Mouse (Mus musculus) heart, adult 8-10 months (tissue): ENCODE results near the gene Catsperz. TPM values are rescaled to one million over a fixed set of nuclear protein-coding genes. Genes with fewer than 3 reads are reported as not detected.
"Not testable (repeated sequence)": the region's sequence is repeated elsewhere in the genome, so short reads cannot be mapped to it uniquely, and the experiment has no call there.

Experiments
- DNase-seq: peaks from one replicate; pipeline ENCODE4 v3.0.0; 2022; ENCODE audit warnings: low spot score
- total RNA-seq, 4 experiments: library from RNA; stranded (reverse); gene quantifications; 2 replicates each; pipeline ENCODE4 v1.2.4; 2022

The Catsperz gene
- total RNA-seq, 4 experiments from 2014 or later, result not detected

DNA sequence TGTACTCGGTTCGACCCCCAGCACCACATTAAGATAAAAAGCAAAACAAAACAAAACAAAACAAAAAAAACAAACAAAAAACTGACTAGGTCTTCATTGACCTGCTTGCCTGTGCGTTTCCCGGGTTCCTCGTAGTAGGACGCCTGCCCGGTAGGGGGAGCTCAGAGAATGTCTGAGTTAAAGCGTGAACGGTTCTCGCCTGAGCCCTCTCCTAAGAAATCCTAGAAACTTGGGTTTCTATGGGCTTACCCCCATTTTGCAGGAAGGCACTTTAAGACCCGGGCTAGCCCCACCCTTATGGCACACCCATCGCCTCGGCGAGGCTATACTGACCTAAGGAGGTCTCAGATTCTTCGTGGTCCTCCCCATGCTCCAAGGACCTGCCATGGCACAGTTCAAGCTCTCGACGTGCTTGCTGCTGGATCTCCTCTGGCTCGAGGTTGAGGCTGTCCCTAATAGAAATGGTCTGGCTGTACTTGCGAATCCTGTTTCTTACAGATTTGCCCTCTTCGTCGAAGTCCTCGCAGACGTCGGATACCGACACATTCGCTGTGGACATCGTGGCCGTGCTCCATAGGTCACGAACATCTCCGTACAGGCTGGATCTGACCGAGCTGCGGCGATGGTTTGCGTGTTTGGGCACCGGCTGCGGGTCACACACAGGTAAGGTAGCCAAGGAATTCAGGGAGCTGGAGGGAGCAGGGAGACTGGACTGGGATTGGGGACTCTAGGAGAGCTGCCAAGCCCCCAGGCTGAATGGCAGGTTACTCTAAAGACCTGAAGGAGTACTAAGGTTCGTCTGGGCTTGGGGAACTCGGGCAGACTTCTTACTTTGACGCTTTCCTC, 496 bp downstream of the Catsperz start:
- DNase-seq, result peak; percentile 87

DNA sequence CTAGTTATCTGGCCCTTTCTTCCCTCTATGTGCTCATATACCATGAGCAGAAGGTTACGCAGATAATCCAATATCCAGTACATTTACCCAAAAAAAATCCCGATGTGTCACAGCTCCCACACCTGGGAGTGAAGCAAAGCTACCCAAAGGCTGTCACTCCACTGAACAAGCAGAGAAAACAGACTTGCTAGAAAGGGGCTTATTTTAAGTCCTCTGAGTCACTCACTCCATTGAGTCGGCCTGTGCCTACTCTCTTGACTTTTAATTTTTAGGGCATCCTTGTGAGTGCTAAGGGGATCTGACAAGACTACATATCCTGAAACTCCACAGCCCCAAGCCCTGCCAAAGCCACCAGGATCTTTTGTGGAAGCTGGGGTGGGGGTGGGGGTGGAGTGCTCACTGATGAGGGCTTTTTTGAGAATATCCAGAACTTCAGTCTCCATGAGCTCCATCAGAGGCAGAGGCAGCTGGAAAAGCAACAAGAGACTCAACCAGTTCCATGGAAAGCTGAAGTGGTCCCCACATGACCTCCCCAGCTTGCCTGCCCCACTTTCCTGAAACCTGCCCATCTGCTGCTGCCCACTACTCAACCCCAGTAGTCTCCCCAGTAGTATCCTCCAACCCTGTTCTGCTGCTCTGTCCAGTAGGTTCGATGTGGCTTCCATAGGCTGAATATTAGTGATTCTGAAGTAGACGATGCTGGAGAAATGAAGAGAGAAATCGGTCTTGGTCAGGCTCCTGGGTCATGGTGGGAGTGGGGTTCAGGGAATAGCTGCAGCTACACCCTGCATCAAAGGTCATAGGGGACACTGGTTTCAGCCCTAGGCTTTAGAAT, 2.1 kb downstream of the Catsperz start:
- no peak for DNase-seq

DNA sequence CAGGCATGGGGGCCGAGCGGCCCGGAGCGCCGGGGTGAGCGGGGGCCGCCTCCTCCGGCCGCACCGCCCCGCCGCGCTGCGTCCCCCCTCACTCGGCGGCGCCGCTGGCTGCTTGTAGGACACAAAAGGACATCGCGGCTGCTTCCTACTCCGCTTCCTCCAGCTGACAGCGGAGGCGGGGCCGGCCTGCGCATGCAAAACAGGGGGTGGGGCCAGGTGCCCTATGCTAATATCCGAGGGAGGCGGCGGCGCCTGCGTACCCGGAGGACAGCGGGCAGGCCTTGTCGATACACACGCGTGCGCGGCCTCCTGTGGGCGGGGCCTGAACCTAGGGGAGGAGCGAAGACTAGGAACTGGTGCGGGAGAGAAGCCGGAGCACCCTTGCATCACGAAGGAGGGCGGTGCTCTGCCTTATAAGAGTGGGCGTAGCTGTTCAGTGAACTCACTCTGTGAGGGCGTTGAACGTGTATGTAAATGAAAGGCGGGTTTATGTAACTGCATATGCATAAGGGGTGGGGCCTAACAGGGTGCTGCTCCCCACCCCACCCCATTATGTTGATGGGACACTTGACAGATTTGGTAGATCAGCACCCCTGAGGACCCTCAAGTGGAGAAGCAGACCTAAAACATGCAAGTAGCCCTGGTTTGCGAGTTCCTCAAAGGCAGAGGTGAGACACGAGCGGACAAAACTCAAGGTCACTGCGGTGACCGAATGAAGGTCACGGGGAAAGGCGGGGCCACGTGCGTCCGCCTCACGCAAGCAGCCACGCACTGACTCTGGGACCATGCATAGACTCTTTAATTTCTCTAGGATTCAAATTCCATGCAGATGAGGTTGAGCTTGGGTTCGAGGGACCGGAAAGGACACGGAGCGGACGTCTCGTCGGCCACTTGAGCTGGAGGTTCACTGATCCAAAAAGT, 3.3 kb downstream of the Catsperz start, which contains the start of gene Esrra:
Gene Esrra (minus strand): TSS at position 167 of the 921 bp plus-strand sequence.
- DNase-seq, result peak; percentile 100

DNA sequence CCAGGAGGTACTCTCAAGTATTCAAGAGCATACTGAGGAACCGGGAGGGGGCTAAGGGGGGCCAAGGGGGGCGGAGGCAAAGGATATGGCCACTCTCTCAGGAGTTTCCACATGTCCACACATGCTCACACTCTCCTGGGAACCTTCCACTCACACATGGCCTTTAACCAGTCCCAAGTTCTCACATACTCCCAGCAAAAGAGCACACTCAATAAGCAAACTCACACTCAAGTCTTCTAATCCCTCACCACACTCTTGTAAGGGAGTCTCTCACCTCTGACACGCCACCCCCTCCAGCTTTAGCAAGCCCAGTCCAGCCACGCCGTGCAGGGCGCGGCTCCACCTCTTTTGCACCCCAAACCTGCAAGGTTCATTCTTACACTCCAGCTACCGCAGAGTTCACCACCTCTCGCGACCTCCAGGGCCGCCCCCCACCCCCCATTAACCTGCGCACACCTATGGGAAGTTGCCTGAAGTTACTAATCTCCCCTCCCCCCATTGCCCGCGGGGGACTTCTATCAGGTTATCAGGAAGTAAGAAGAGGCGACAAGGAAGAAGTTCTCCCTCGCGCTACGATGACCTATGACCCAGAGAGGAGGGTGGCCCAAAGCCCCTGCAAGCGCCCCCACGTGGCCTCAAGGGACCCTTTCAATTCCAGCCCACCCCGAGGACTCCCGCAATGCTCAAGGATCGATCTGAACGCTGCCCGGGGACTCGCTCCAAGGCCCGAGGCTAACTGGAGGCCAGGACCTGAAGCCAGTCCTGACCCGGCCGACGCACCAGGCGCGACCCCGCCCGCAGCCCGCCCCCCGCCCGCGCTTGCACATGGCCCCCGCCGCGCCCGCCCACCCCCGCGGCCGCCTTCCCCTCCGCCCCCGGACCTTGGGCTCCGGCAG, 4.2 kb downstream of the Catsperz start:
- peak; percentile 39 for DNase-seq

DNA sequence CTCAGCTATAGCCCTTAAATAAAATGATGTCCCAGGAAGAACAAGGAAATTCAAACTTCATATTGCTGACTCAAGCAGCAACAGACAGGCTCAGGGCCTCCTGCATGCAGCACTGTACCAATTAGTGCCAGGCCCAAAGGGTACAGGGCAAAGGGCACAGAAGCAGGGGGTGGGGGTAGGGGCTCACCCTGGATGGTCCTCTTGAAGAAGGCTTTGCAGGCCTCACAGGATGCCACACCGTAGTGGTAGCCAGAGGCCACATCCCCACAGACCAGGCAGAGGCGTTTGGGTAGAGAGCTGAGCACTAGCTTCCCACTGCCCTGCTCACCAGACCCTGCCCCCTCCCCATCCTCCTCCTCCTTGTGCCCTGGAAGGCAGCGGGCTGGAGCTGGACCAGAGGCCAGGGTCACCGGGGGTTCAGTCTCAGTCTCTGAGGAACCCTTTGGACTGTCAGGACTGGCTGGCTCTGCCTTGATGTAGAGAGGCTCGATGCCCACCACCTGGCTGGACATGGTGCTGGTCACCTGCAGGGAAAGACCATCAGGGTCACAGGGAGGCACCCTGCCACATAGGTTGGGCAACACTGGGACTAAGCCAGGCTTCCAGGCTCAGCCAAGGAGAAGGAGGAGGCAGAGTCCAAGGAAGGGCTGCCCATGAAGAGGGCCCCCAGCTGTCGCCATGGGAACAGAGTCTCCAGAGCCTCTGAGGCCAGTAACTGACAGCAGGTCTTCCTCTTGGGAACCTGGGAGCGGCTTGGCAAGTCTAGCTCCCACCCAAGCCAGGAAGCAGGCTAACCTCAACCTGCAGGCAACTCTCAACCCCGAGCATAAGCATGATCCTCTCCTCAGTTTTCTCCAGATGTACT, 5.1 kb downstream of the Catsperz start:
- no peak for DNase-seq

DNA sequence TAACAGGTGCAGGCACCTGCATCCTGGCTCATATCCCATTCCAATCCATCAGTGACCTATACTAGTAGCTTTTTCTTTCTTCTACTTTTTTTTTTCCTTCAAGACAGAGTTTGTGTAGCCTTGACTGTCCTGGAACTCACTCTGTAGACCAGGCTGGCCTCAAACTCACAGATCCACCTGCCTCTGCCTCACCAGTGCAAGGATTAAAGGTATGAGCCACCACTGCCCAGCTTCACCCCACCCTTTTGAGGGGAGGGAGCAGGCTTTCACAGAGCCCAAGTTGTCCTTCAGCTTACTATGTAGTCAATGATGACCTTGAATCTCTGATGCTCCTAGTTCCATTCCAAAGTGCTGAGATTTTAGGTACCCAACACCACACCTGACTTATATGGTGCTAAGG, 5.7 kb downstream of the Catsperz start:
- DNase-seq, result no peak

DNA sequence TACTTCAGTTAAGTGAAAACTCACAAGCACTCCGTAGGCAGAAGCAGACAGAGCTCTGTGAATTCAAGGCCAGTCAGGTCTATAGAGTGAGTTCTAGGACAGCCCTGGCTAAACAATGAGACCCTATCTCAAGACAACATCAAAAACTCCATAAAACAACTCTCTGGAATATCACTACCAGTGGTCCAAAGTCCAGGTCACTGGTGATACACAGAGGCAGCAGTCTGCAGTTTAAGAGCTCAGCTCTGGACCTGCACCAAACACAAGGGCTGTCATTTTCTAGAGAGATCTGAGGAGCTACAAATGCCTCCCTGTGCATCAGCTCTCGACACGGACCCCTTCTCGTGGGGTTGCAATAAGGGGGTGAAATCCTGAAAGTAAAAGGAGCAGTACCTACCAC, 6.9 kb downstream of the Catsperz start:
- no peak for DNase-seq

DNA sequence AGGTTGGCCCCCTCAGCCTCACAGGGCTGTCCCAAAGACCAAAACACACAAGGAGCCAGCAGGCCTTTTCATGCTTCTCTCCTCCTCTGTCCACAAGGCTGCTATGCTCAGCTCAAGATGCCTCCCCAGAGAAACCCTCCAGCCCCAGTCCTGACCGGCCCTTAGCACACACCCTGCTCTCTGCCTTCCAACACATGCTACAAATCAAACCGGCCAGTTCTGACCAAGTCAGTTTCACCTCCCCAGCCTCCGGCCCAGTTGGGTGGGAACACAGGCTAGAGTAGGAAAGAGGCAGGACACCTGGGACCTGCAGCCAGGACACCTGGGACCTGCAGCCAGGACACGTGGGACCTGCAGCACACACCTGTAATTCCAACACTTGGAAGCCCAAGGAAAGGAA, 8.7 kb downstream of the Catsperz start:
- DNase-seq, result no peak

DNA sequence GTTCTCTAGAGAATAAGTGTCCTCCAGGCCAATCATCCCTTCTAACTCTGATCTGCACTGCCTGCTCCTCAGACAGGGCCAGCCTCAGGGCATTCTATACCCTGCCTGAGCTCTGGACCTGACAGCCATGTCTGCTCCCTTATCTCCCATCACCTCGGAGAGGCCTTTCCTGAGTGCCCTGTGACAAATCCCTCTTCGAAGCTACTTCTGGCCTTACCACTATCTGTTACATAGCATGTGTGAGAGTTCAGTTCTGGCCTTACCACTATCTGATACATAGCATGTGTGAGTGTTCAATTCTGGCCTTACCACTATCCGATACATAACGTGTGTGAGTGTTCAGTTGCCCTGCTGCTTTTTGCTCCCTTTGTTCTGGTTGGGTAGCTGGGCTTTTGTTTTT, 9.9 kb downstream of the Catsperz start:
- no peak for DNase-seq

DNA sequence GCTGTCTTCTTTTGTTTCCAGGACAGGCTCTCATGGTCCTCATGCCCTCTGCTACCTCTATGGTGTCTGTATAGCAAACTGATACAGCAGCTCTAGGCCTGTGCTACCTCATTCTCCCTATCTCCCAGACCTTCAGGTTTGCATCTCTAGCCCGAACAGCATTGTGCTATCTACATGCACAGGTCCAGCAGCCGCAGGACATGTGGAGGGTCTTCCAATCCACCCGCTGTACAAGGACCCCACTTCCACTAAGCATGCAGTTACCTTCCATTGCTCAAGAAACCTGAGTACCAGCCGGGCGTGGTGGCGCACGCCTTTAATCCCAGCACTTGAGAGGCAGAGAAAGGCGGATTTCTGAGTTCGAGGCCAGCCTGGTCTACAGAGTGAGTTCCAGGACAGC, 10.6 kb downstream of the Catsperz start:
- no peak for DNase-seq

DNA sequence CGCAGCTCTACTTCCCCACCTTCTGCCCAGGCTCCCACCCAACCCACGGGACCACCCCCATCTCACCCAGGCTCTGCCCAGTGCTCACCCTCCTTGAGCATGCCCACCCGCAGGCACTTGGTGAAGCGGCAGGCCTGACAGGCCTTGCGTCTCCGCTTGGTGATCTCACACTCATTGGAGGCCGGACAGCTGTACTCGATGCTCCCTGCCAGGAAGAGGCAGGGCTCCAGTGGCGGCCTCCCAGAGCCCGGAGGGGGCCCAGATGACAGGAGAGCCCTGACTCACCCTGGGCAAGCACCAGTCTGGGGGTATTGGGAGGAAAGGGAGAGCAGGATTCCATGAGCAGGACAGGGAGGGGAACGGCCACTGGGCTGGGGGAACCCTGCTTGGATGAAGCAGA, 11.2 kb downstream of the Catsperz start:
- DNase-seq, result no peak

DNA sequence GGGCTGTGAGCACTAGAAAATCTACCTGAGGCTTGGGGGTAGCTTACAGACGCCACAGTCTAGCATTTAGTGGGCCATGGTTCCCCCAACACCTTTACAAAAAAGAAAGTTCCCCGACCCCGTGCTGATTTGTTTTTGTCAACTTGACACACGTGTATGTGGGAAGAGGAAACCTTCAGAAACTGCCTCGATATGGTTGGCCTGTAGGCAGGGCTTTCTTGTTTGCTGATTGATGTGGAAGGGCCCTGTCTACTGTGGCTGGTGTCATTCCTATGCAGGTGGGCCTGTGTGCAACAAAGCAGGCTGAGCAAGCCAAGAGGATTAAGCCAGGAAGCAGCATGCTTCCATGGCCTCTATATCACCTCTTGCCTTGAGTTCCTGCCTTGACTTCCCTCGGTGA, 12.1 kb downstream of the Catsperz start:
- no peak for DNase-seq

DNA sequence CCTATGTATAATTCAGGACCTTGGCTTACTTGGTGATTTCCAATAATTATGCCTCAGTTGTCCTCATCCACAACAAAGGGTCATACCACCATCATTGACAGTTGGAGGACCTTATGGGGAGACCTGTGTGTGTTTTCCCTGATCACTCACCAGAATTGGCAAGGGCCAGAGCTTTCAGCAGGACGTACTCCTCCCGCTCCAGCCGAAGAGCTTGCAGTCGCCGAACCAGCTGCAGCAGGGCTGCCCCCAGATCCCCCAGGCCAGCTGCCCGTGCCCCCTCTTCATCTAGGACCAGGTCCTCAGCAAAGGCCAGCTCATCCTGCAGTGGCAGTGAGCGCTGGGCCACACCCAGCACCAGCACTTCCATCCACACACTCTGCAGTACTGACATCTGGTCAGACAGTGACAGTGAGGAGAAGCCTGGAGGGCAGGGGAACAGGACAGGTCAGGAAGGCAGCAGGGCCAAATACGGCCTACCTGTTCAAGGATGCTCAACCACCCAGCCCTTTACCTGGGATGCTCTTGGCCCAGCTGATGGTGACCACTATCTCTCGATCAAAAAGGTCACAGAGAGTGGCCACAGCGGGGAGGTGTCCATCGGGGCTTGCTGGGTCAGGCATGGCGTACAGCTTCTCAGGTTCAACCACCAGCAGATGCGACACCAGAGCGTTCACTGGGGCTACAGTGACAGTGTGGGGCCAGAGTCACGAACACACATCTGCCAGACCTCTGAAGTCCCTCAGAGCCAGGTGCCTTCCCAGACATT, 12.8 kb downstream of the Catsperz start:
- no peak for DNase-seq

DNA sequence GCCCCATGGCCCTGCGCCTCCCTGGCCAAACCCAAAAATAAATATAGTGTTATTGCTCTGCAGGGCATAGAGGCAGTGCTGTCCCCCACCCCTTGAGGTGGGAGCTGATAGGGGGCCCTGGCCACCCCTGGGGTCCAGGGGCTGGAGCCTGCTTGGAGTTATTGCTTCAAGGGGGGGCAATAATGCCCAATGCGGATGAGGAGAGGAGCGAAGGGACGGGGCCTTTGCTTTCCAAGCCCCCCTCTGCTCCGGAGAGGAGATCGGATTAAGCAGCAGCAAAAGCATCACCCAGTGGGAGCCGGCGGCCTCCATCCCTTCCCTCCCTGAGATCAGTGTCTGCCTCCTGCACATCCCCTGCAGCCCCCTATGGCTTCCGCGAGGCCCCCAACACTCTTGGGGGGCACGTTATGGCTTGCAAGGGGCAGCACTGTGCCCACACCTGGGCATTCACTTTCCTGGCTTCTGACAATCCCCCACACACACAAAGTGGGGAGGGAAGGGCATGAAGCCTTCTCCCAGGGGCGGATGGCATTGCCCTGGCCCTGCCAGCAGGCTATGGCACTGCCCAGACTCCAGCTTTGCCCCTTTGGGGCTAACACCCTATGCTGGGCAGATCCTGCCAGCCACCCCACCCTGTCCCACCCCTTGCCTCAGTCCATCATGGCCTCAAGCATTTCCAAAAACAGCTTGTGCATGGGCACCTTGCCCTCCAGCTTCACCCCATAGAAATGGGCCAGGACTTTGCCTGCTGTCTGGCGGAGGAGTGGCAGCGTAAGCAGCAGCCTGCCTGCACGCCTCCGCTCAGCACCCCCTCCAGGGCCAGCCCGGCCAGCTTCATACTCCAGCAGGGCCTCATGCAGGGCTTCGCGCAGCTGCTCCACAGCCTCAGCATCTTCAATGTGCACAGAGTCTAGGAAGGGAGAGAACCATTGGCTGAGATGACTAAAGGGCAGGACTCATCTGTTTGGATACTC, 13.8 kb downstream of the Catsperz start:
- DNase-seq, result no peak

DNA sequence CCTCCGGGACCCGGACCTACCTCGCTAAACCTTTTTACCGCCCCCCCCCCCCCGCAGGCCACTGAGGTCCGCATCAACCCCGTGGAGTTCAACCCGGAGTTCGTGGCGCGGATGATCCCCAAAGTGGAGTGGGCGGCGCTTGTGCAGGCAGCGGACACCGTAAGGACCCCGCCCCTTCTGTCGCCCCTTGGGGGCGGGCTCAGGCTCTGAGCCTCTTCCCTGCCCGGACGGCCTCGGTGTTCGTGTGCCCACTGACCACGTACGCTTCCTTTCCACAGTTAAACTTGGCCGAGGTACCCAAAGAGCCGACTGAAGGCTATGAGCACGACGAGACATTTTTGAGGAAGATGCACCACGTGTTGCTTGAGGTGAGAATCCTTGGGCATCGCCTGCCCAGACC, 14.9 kb downstream of the Catsperz start:
- not testable (repeated sequence) for DNase-seq

DNA sequence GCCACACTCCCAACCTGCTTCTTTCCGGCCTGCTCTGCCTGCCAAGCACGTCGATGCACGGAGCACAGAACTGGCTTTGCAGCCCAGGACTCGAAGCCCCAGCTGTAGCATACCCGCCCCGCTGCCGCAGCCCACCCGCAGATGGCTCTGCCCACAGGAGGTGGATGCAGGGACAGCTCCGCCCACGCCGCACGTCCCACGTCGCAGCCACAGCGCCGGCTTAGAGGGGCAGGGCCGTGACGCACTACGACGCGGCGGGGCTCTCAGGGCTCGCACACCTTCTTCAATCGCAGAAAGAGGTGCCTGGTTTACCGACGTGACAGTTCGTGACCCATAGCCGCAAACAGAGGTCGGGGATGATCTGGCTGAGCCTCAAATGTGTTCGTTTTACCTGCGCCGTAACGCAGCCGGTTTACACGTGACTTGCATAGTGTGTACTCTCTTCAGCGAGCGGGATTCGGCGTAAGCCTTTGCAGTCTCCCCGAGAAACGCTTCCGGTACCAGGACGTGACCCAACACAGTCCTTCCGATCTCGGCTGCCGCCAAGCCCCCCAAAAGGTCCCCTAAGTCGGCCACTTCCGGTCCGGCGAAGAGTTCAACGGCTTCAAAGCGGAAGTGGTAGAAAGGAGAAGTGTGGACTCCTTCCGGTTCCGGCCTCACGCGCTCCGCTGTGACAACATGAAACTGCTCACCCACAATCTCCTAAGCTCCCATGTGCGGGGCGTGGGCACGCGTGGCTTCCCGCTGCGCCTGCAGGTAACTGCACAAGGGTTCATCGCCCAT, 15.5 kb downstream of the Catsperz start, which contains the start of the genes Trmt112 and Prdx5:
Gene Trmt112 (plus strand): TSS at position 192 of the 783 bp plus-strand sequence.
Gene Prdx5 (minus strand): TSS at position 600 of the 783 bp plus-strand sequence.
- peak; percentile 89 for DNase-seq

DNA sequence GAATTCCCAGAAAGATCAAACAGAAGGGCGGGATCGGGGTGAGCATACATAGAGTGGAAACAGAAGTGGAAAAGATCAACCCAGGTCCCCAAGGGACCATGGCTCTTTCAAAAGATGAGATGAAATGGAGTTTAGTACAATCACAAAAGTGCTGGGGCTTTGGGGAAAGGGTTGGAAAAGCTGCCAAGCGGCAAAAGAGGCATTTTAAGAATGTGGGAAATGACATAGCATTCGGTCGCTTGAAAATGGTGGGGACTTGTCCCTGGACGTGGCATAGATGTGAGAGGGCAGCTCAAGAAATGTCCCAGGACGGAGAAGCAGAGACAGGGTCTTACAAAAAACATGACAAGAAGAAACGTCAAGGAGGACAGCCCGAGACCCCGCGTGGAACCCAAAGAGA, 16.2 kb downstream of the Catsperz start:
- DNase-seq, result no peak
